Mouse (Mus musculus): ENCODE data around the gene Kcnn1.

The Kcnn1 gene

DNA sequence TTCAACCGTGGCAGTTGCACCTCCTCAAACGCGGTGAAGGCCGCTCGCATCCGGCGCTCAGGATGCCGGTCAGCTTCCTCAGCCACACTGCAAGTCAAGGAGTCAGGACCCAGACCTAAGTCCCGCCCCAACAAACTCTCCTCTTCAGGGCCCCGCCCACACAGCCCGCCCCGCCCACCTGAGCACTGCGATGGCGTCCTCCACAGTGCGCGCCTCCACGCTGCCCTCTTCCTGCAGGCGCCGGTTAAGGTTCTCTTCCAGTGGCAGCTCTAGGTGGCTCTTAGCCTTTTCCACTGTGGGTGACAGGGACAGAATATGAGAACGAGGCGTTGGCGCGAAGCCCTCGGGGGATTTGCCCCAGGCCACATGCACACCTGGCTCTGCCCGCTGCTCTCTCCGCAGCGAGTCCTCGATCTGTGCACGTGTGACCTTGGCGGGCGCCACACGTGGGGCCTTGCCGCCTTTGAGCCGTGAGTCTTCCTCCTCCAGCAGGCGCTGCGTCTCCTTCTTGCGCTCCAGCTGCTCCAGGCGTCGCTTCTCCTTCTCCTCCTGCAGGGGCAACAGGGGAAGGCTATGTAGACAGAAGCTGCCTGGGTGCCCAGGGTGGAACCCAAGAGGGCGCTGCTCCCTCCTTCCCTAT lies 5.6 kb upstream of the Kcnn1 start:
- no peak for DNase-seq (ENCODE audit: low spot score in 2 of 2)

DNA sequence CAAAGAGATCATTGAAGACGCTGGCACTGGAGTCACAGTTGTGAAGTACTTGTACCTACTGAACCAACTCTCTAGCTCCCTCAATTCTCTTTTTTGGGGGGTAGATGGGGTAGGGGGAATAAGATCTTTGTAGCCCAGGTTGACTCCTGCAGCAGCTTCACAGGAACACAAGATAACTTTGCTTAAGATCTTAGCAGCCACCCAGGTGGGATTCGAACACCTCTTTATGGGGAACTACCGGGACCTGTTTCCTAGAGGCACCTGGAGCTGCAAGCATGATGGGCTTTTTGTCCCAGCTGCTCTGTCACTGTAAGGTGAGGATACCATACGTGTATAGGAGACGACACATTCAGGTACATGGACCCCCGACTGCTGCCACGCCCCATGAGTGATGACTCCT lies 3.5 kb upstream of the Kcnn1 start:
- no peak for DNase-seq (ENCODE audit: low spot score in 2 of 2)

DNA sequence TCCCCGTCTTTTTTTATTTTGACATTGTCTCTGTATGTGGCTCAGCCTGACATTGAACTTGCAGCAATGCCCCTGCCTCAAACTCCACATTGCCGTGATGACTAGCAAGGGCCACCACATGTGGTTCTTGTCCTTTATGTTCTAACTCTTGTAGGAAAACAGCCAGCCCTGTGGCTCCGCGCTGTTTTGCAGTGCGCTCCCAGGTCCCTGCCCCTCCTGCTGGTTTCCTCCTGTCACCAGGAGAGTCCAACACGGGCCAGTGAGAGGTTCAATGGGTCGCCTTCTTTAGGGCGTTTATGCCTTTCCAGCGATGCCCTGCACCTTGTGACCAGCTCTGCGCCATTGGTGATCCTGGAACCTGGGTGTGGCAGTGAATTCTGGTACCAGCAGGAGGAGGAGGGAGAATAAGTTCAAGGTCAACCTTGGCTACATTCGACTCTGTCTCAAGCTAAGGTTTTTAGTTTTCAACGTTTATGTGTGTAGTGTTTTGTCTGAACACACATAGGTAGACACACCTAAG lies 3.0 kb upstream of the Kcnn1 start:
- DNase-seq (ENCODE audit: low spot score in 2 of 2): no peak

DNA sequence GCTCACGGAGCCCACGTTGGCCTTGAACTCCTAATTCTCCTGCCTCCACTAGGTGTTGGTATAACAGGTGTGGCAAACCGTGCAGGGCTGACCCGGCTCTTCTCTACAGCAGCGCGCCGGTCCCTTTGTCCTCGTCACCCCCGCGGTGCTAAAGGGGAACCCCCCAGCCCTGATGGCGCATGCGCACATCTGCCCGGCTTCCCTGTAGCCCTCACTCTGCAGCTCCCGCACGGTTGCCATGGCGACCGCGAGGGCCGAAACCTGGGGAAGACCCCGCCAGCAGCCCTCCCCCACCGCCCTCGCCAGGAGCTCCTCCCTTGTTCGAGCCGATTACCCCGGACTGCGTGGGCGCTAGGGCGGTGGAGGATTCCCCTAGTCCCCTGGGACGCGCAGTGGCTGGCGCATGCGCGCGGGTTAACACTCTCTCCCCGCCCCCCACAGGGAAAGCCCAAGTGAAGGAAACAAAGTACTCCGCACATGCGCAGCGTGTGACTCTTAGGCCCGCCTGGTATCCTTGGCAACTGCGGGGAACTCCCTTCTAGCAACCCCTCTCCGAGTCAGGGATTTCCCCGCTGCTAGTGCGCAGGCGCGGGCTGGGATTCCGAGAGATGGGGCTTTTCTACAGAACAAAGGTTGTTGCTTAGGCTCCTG lies 2.4 kb upstream of the Kcnn1 start:
- peak; percentile 98 to 99 for DNase-seq (ENCODE audit: low spot score in 2 of 2)

DNA sequence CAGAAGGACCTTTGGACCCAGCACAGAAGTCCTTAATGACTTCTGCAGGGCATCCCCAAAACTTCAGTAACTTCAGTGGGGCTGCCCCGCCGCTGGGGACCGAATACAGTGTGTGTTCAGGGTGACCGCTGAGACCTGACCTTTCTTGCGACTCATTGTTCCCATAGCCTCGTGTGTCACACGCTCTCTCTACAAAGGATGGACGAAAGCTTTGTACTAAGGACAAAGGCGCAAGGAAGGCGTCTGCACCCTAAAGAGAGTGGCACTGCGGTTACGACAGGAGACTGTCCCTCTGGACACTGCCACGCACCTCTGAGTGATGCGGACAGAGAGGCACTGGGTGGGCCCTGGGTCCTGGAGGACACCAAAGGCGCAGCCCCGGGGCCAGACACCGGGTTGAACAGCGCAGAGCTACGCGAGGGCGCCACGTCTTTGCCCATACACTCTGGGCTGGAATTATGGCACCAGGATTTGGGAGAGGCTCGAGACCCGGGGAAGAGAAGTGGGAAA lies 1.7 kb upstream of the Kcnn1 start:
- no peak for DNase-seq (ENCODE audit: low spot score in 2 of 2)

DNA sequence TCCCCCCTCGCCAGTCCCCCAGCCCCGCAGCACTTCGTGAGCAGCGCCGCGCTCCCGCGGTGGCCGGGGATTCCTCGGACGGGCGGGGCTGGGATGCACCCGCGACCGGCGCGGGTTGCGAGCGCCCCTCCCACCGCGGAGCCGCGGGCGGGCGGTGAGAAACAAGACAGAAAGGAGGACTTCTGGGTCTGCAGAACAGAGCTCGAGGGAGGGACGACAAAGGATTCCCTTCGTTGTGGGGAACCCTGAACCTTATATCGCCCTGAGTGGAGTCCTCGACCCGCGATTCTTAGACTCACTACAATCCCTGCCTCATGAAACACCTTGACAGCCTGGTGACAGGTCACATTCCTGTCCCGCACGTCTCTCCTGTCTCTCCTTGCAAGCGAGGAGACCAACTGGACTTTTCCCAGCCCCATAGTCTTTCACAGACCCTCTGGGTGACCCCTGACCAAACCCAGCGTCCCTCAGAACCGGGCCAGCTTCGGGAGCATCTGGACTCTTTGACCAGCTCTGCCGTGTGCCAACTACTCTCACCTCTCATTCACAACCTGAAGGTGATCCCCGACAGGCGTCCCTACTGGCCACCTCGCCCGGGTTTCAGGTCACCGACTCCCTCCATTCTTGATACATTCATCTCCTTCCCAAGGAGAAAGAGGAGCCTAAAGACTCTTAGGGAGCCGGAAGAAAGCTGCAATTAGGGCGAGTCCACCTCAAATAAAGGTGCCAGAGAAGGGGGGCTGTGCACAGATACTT lies 1.1 kb upstream of the Kcnn1 start:
- DNase-seq (ENCODE audit: low spot score in 2 of 2): no peak

DNA sequence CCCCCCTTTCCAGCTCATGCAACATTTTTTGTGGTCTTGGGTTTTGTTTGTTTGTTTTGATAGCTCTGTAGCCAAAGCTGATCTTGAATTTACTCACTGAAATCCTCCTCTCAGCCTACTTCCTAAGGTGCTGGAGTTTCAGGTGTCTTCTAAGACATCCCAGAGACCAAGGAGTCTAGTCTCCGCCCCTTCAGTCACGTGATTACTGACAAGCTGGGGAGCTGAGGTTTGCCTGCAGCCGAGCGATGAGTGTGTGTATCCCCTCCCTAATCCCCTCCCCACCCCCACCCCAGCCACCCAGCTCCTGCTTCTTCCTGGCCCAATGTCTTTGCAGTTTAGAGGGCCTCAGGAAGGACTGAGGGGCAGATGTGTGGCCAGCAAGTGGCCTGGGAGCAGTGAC lies 5.5 kb downstream of the Kcnn1 start:
- no peak for DNase-seq (ENCODE audit: low spot score in 2 of 2)

DNA sequence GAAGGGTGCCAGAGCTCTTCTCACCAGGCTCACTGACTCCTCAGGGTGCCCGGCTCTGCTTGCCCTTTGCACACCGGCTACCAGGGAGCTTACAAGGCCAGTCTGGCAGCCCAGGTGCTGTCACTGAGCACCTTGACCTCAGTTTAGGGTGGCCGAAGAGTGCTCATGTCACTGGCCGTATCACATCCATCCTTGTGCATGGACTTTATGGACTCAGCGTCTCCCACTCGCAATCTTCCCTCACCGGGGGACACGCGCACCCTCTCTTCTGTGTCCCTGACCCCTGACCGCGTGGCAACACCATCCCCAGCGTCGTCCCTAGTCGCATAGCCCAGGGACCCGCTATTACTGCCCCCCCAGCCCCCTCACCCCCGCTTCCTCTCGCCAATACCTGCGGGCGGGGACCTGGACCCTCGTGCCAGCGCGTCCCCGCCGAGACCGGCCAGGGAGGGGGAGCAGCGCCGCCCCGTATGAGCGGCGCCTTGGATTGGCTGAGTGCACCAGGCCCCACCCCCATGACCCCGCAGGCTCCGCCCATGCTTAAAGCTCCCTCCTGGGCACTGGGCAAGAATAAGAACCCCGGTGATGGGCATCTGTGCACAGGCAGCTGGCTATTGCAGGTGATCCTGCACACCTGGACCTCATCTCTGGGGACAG lies 6.4 kb downstream of the Kcnn1 start:
- peak in 1 of 2 experiments; percentile 72 for DNase-seq (ENCODE audit: low spot score in 2 of 2)

DNA sequence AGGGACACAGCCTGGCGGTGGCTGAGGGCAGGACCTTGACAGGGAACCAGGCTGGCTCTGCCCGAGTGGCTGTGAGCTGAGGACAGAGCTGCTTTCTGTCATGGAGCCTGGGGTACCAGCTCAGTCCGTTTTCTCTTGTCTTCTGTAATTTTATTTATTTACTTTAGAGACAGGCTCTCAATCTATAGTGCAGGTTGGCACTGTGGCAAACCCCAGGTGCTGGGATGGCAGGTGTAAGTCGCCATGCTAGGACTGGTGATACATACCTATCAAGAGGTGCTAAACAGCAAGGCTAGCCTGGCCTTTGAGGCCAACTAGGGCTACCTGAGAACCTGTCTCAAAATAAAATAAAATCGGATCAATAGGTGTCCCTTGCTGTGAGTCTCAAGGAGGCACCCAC lies 7.0 kb downstream of the Kcnn1 start:
- no peak for DNase-seq (ENCODE audit: low spot score in 2 of 2)

DNA sequence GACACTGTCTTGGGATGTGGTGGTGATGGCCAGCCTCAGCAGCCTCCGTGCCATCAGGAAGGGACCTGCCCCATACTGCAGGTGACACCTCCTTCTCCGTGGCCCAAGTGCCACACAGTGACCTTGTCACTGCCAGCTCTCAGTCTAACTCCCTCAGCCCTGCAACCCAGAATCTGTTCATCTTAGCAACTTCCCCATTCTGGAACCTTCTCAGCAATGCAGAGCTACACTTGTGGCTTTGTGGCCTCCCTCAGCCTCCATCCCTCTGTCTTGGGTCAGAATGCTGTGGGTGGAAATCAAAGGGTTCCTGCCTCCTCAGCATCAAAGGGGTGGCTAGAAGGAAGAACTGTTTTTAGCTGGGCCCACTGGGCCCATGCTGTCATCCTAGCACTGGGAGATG lies 9.2 kb downstream of the Kcnn1 start:
- DNase-seq (ENCODE audit: low spot score in 2 of 2): no peak

DNA sequence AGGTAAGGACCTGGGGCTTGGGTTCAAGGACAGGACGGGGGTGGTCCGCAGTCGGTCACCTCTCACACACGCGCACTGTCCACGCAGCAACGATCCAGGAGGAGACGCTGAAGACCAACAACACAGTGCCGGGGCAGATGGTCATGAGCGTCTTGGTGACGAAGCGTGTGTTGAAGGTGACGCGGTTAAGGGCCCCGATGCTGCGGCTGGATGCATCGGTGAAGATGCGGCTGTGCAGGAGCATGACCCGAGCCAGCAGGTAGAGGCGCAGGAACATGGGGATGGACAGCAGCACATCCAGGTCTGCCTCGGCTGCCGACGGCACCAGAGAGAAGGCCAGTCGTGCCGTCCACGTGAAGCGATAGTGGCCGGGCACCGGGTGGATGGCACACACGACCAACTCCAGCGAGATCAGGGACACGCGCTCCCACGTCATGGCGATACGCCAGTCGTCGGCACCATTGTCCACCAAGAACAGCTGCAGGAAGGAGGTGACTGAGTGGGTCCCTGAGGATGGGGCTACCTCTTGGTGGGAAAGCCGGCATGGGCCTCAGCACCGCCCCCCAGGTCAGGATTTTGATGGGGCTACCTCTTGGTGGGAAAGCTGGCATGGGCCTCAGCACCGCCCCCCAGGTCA lies 10.3 kb downstream of the Kcnn1 start:
- no peak for DNase-seq (ENCODE audit: low spot score in 2 of 2)

DNA sequence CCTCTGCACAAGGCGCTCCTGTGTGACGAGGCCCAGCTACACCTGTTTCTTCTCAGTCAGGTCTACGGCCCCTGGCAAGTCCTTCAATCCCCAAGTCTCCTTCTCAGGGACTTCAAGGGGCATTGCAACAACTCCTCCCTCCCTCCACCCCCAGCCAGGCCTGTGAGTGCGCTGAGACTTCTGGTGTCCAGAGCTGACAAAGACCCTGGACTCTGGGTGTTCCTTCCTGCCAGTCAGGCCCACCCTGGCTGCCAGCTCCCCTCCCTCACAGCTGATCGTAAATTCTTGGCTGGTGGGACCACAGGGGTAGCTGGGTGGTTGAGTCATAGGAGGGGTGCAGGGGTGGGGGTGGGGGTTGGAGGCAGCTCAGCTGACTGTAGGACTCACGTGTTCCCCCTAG lies 11.2 kb downstream of the Kcnn1 start:
- DNase-seq (ENCODE audit: low spot score in 2 of 2): no peak

DNA sequence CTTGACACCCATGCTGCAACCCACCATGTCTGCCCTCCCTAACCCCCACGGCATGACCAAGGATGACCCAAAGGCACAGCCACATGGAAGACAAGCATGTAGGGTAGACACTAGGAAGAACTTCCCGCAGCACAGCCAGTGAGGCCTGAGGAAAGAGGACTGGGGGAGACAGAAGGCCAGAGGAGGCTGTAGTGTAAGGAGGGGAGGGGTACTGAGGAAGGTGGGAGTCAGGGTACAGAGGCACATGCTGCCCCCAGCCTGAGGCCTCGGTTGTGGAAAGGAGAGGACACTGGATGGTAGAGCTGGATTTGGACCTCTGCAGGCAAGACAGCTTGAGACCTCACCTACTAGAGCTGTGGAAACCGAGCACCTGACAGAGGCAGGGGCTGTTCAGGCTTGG lies 12.1 kb downstream of the Kcnn1 start:
- no peak for DNase-seq (ENCODE audit: low spot score in 2 of 2)

DNA sequence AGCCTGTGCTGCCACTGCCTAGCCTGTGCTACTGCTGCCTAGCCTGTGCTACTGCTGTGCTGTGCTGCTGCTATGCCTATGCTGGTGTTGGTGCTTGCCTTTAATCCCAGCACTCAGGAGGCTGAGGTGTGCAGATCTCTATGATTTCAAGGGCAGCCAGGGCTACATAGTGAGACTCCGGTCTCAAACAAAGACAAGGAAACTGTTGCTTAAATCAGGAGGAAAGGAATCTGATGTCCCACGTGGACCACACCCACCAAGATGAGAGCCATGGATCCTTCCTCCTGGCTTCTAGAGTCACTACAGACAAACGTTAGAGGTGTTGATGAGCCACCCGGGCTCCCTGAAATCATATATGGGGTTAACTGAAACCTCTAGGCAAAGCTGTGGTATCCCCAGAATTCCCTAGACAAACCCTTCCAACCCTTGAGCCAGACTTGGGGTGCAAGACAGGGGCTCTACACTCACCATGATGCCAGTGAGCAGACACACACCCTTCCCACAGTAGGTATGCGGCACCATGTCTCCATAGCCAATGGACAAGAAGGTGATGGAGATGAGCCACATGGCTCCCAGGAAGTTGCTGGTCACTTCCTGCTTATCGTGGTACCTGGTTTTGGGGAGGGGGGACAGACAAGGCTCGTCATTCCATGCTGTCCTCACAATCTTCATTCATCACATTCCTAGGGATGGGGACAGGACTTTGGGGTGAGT lies 12.8 kb downstream of the Kcnn1 start:
- DNase-seq (ENCODE audit: low spot score in 2 of 2): no peak

DNA sequence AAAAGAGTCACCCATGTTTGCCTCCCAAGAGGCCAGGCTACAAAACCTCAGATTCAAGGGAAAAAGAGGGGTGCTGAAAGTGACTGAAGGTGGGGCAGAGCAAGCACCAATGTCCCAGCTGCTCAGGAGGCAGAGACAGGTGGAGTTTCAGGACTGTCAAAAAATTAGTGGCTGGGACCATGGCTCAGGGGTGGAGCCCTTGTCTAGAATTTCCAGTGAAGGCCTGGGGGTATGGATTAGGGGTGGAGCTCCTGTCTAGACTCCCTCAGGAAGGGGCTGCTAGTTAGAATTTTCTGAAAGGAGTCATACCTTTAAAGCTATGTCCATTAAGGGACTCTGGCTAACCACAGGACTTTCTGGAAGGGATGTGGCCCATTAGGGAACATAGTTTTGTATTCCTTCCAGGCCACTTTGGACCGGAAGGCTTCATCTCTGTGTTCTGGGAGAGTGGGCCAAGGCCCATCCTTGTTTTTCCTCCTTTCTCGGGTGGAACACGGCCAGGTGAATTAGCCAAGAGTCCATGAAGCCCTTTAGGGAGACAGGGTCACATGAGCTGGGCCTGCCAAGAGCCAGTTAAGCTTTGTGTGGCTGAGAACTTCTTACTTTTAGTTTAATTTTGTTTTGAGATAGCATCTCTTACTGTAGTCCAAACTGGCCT lies 13.6 kb downstream of the Kcnn1 start:
- DNase-seq (ENCODE audit: low spot score in 2 of 2): peak in 1 of 2 experiments; percentile 74

DNA sequence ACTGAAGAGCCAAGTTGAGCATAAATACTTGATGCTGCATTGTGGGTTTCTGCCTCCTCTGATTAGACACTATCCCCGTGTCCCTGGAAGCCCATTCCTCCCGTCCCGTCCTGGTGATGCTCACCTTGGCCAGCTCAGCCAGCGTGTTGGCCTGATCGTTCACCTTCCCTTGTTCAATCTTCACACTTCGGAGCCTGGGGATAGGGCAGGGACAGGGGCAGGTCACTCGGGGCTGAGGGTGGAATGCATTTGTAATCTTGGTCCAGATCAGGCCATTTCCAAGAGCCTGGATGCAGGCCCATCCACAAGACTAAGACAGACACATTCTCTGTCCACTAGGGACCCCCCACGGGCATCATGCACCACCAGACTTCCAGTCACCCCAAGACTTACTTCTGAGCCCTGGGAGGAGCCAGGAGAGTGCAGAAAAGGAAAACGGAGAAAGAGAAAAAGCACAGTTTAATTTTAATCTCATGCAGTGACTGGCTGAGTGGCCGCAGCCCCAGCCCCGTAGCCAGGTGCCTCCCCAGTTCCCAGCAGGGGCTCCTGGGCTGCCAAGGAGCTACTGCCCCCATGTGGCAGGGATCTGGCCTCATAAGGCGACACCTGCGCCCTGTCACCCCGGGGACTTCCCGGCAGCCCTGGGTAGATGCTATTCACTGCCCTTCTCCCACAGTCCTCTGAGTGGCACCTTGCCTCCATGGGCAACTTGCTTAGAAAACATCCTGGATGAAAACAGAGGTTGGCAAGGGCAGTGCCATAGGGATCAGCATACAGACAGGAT lies 16.5 kb downstream of the Kcnn1 start:
- no peak for DNase-seq (ENCODE audit: low spot score in 2 of 2)

DNA sequence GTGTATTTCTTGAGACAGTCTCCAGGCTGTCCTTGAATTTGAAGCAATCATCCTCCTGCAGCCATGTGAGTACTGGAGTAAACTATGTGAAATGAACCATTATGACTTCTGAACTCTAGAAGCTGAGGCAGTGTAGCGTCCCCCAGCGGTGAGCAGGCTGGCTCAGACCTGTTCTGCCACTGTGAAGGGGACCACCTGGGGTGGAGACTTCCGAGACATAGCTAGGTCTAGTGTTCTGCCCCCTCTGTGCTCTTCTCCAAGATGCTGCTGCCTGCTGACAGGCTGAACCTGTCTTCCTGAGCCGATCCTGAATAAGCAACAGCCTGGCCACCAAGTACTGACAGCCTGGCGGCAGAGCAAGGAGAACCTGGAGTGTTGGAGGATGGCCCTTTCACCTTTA lies 17.9 kb downstream of the Kcnn1 start:
- DNase-seq (ENCODE audit: low spot score in 2 of 2): no peak

DNA sequence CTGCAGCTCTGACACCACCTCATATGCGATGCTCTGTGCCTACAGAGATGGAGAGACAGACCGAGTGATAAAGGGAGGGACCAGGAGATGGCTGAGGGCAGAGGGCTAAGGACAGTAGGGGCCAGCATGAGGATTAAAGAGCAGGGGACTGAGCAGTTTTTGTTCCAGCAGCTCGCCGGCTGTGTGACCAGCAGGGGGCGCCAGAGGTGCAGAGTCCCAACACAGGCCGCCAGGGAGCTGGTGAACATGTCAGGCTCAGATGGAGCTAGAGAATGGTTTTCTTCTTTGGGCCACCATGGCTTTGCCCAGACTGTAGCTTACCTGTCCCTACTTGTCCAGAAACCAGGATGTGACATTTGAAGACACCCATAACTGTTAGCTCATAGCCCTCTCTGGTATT lies 18.5 kb downstream of the Kcnn1 start:
- DNase-seq (ENCODE audit: low spot score in 2 of 2): peak; percentile 81 to 87

DNA sequence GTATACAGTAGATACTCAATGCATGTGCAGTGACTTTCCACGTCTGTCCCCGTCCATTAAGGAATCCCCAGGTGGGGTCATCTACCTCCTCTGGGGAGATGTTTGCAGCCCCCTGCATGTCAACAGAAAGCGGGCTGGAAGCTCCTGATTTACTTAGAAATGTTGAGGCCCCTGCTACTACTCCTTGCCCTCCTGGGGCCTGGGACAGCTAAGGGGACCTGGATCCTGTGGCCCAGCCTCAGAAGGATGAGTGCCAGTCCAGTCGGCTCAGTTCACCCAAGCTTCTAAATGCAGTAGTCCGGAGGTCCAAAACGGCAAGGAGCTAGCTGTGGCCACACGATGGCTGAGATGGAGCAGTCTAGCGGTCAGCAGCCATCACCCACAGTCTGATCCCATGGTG lies 19.1 kb downstream of the Kcnn1 start:
- DNase-seq (ENCODE audit: low spot score in 2 of 2): no peak

Data from urinary bladder, postnatal 36 days (tissue).